Mouse (Mus musculus): ENCODE measurements around the gene Zfyve16.

Gene Zfyve16

DNA sequence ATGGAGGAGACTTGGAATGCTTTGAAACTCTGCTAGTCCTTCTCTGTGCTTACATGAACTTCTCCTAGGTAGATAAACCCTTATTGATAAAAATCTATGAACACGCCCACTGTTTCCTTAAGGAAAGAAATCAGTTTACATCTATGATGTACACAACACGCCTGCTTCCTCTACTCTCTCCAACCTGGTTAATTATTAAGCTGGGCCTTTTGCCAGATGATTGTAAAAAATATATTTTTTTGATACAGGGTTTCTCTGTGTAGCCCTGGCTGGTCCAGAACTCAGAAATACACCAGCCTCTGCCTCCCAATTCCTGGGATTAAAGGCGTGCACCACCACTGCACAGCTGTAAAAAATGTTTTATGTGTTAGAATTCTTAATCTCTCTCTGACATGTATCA, 66.0 kb downstream of the Zfyve16 start:
- no peak for DNase-seq

DNA sequence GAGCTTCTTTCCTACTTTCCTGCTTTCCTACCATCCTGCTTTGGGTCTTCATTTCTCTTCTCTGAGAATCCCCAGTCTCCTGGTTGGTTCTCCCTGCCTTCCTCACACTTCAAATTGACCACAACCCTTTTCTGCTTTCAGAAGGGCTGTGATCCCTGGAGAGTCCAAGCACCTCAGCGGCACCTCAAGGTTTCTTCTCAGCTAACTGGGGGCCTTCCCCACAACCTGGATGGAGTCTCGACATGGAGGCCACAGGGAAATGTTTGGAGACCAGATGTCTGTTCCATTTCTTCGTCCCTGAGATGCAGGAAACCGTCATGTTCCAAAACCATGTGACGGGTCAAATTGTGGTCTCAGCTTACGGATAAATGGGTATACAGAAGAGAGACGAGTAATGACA, 83.8 kb downstream of the Zfyve16 start:
- no peak for DNase-seq

DNA sequence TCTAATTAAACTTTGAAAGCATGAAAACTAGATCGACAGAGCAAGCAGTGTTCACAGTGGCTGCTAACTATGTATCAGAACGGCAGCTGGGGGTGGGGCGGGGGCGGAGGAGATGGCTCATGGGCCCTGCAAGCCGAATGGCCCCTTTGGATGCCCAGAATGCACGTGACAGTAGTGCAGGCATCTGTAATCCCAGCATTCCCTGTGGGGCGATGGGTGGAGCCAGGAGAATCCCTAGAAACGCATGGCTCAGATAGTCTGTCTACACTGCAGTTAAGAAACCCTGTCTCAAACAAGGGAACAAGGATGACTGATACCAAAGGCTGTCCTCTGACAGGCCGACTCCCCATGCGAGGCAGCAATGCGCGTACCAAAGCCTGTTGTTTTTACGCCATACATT, 90.4 kb downstream of the Zfyve16 start:
- DNase-seq: no peak

DNA sequence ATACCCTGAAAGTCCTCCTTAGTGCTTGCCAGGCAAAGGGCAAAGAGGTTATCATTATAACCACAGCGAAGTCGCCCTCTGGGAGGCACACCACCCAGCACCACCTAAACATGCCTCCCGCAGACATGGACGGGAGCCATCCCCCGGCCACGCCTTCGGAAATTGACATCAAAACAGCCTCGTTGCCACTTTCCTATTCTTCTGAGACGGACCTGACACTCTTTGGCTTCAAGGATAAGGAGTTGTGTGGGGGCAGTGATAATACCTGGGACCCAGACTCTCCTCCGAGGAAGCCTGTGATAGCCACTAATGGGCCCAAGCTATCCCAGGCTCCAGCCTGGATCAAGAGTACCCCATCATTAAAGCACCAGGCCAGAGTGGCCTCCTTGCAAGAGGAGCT, 92.0 kb downstream of the Zfyve16 start:
- DNase-seq: no peak

Measured in lung, postnatal 36 days (tissue).